20 mouse cellular contexts compared by ENCODE assay signal in genomic region chr10:53881310-53881709, GRCm38 (mm10).
"Had no signal": no experiment of that assay in that cellular context is flagged by ENCODE, and none has a peak within 500 bp of the region (broad histone marks: within the 10 kb centered on the region; RNA-seq: fewer than 3 reads in every experiment).

No protein-coding gene starts in this region.

- H3K4me1 ChIP-seq: kidney, embryonic 15.5 days; limb, embryonic 10.5 days; limb, embryonic 13.5 days; midbrain, embryonic 12.5 days; midbrain, embryonic 15.5 days; neural tube, embryonic 13.5 days had no signal

- H3K4me3 ChIP-seq: kidney, embryonic 15.5 days; limb, embryonic 10.5 days; limb, embryonic 13.5 days; midbrain, embryonic 12.5 days; midbrain, embryonic 15.5 days; myocyte; neural tube, embryonic 13.5 days had no signal

- H3K27me3 ChIP-seq: kidney, embryonic 15.5 days; limb, embryonic 13.5 days; midbrain, embryonic 12.5 days; midbrain, embryonic 15.5 days; neural tube, embryonic 13.5 days had no signal

- H3K9me3 ChIP-seq: kidney, embryonic 15.5 days; limb, embryonic 10.5 days; limb, embryonic 13.5 days; midbrain, embryonic 12.5 days; midbrain, embryonic 15.5 days; neural tube, embryonic 13.5 days had no signal

- ATAC-seq: liver, postnatal 0 days; lung, postnatal 0 days; midbrain, embryonic 15.5 days had no signal

- DNase-seq: kidney, adult 11 months; kidney, adult 8-10 months; kidney, postnatal 10 days; kidney, postnatal 36 days; liver; liver, postnatal 0 days; lung, embryonic 14.5 days; retina, postnatal 1 day; thymus, adult 2 months; thymus, postnatal 25 days had no signal

- H3K27ac ChIP-seq: kidney, embryonic 15.5 days; limb, embryonic 10.5 days; limb, embryonic 13.5 days; liver, embryonic 14.5 days; midbrain, embryonic 12.5 days; midbrain, embryonic 15.5 days; neural tube, embryonic 13.5 days; stomach, postnatal 0 days had no signal

- H3K4me2 ChIP-seq: kidney, embryonic 15.5 days; limb, embryonic 13.5 days; lung, embryonic 14.5 days; midbrain, embryonic 12.5 days; midbrain, embryonic 15.5 days; neural tube, embryonic 13.5 days had no signal

- H3K9ac ChIP-seq: kidney, embryonic 15.5 days; limb, embryonic 13.5 days; liver, embryonic 14.5 days; liver, postnatal 0 days; lung, embryonic 14.5 days; midbrain, embryonic 12.5 days; midbrain, embryonic 15.5 days; neural tube, embryonic 13.5 days had no signal

- H3K36me3 ChIP-seq: kidney, embryonic 15.5 days; limb, embryonic 10.5 days; limb, embryonic 13.5 days; midbrain, embryonic 12.5 days; midbrain, embryonic 15.5 days; neural tube, embryonic 13.5 days had no signal
